Mouse (Mus musculus): ENCODE results near the gene Trp53rkb. TPM values are rescaled to one million over a fixed set of nuclear protein-coding genes. Genes with fewer than 3 reads are reported as not detected.

Trp53rkb gene
- polyA plus RNA-seq, 1 experiment, result 11.4 TPM

DNA sequence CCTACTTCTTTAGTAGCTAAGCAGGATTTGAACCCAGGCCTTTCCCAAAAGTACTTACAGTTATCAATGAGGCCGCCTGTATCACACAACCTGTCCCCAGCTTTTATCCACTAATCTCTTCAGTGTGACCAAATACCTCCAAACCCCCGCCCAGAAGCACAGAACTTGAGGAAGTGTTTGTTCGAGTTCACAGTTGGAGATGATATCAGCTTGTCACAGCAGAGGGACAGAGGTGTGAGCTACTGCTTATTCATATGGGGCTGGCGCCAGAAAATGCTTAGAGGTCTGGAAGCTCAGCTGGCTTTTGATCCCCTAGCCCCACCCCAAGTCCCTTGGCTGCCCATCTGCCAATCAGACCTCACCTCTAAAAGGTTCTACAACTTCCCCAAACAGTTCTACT is 38.1 kb upstream of the Trp53rkb start:
- no peaks in the 10 kb centered on the region for H3K27me3 ChIP-seq (ENCODE audit: control insufficient read depth, insufficient read depth, low read length)
- WGBS, result 39% methylated on average over 4 of the region's 4 CpGs
- TF ChIP-seq CTCF (IDR thresholded peaks at IDR 0.05; ENCODE audit: borderline replicate concordance, control insufficient read depth, extremely low read depth, insufficient read depth, low read length, poor library complexity) (no peak), POLR2A (IDR thresholded peaks at IDR 0.05; ENCODE audit: control insufficient read depth, extremely low read depth, insufficient read depth, low read length, poor library complexity) (no peak)

DNA sequence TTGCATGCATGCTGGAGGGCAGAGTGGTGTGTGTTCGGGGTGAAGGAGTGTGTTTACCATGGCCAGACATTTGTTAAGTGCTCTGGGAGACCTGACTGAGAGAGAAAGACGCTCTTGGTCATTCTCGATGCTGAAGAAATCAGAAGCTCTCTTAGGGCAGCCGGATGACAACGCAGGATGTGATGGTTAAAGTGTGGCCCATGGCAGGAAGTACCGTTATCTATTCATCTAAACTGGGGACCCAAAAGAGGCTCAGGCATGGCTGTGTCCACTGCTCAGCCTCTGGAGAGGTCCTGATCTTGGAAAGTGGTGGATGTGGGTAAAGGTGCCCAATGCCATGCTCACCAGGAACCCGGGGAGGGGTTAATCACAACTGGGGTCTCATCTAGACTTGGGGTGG is 37.6 kb upstream of the Trp53rkb start:
- no peak overlapping the region for H3K27ac ChIP-seq (ENCODE audit: control insufficient read depth, insufficient read depth, low read length)
- DNase-seq, result no peak
- 23% methylated on average over 7 of the region's 7 CpGs for WGBS
- no peaks in the 10 kb centered on the region for H3K36me3 ChIP-seq (ENCODE audit: control insufficient read depth, insufficient read depth, low read length)
- H3K4me3 ChIP-seq (ENCODE audit: control insufficient read depth, insufficient read depth, low read length), result no peak overlapping the region
- H3K4me1 ChIP-seq (replicated peaks; ENCODE audit: control insufficient read depth, insufficient read depth, low read length), result peaks cover 35% of the 10 kb centered on the region
- TF ChIP-seq POLR2A (IDR thresholded peaks at IDR 0.05; ENCODE audit: control insufficient read depth, extremely low read depth, insufficient read depth, low read length, poor library complexity) (no peak), CTCF (IDR thresholded peaks at IDR 0.05; ENCODE audit: borderline replicate concordance, control insufficient read depth, extremely low read depth, insufficient read depth, low read length, poor library complexity) (no peak)
- no peaks in the 10 kb centered on the region for H3K27me3 ChIP-seq (ENCODE audit: control insufficient read depth, insufficient read depth, low read length)

More for the DNA sequence above, 38.1 kb upstream of the Trp53rkb start:
- Histone ChIP-seq H3K4me3 (ENCODE audit: control insufficient read depth, insufficient read depth, low read length) (no peak overlapping the region), H3K36me3 (ENCODE audit: control insufficient read depth, insufficient read depth, low read length) (no peaks in the 10 kb centered on the region), H3K4me1 (replicated peaks; ENCODE audit: control insufficient read depth, insufficient read depth, low read length) (peaks cover 35% of the 10 kb centered on the region), H3K27ac (ENCODE audit: control insufficient read depth, insufficient read depth, low read length) (no peak overlapping the region)
- no peak for DNase-seq

DNA sequence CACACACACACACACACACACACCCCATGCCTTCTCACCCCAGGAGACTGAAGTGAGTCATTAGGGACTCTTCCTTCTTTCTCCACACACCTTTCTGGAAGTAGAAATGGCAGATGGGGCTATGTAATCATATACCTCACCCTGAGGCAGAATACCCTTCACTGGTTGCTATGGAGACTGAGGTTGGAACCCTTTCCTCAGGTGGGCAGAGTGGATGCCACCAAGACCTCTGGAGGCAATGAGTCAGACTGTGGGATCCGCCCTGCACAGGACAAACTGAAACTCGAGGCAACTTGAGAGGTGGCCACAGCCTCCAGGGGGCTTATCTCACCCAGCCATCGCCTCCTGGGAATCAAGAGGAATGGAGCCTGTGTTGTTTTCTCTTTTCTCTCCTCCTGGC is 34.4 kb upstream of the Trp53rkb start:
- DNase-seq, result no peak
- H3K27ac ChIP-seq (ENCODE audit: control insufficient read depth, insufficient read depth, low read length), result no peak overlapping the region
- H3K4me1 ChIP-seq (replicated peaks; ENCODE audit: control insufficient read depth, insufficient read depth, low read length), result peaks cover 32% of the 10 kb centered on the region
- TF ChIP-seq CTCF (IDR thresholded peaks at IDR 0.05; ENCODE audit: borderline replicate concordance, control insufficient read depth, extremely low read depth, insufficient read depth, low read length, poor library complexity) (no peak), POLR2A (IDR thresholded peaks at IDR 0.05; ENCODE audit: control insufficient read depth, extremely low read depth, insufficient read depth, low read length, poor library complexity) (no peak)
- H3K27me3 ChIP-seq (ENCODE audit: control insufficient read depth, insufficient read depth, low read length), result no peaks in the 10 kb centered on the region
- H3K4me3 ChIP-seq (ENCODE audit: control insufficient read depth, insufficient read depth, low read length), result no peak overlapping the region
- WGBS, result 56% methylated on average over 3 of the region's 3 CpGs
- H3K36me3 ChIP-seq (ENCODE audit: control insufficient read depth, insufficient read depth, low read length), result no peaks in the 10 kb centered on the region

DNA sequence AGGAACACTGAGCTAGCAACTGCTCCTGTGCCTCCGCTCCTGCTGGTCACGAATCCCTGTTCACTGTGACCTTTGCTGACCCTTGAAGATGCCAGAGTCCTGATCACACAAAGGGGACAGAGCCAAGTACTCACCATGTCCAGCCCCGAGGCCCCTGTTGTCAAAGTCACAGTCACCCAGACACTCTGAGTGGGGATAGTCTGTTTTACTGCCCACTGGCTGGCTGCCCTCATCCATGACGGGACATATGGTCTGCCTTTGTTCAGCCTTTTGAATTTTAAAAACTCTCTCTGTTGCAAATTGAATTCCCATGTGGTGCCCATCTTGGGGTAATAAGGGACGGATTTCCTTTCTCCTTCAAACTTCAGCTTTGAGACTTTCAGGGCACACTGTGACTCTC is 28.3 kb upstream of the Trp53rkb start:
- H3K27me3 ChIP-seq (ENCODE audit: control insufficient read depth, insufficient read depth, low read length), result no peaks in the 10 kb centered on the region
- H3K36me3 ChIP-seq (ENCODE audit: control insufficient read depth, insufficient read depth, low read length), result no peaks in the 10 kb centered on the region
- H3K4me3 ChIP-seq (ENCODE audit: control insufficient read depth, insufficient read depth, low read length), result no peak overlapping the region
- no peak for DNase-seq
- no peak for TF ChIP-seq POLR2A (IDR thresholded peaks at IDR 0.05; ENCODE audit: control insufficient read depth, extremely low read depth, insufficient read depth, low read length, poor library complexity)
- TF ChIP-seq CTCF (IDR thresholded peaks at IDR 0.05; ENCODE audit: borderline replicate concordance, control insufficient read depth, extremely low read depth, insufficient read depth, low read length, poor library complexity), result no peak
- H3K4me1 ChIP-seq (replicated peaks; ENCODE audit: control insufficient read depth, insufficient read depth, low read length), result no peaks in the 10 kb centered on the region
- WGBS, result 94% methylated on average over 5 of the region's 5 CpGs
- no peak overlapping the region for H3K27ac ChIP-seq (ENCODE audit: control insufficient read depth, insufficient read depth, low read length)

DNA sequence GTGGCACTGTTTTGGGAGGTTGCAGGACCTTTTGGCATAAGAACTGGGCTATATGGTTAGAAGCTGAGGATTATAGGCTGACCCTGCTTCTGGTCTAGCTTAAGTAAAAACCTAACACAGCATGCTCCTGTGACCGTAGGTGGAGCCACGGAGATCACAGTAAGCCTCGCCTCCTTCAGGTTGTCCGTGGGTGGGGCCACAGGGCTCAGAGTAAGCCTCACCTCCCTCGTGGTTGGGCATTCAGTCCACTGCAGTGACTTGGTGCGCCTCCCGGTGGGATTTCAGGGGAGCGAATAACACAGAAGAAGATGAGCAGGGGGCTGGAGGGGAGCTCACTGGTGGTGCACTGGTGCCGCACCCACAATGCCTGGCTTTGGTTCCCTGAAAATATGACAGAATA is 24.7 kb upstream of the Trp53rkb start:
- no peak for TF ChIP-seq CTCF (IDR thresholded peaks at IDR 0.05; ENCODE audit: borderline replicate concordance, control insufficient read depth, extremely low read depth, insufficient read depth, low read length, poor library complexity)
- TF ChIP-seq POLR2A (IDR thresholded peaks at IDR 0.05; ENCODE audit: control insufficient read depth, extremely low read depth, insufficient read depth, low read length, poor library complexity), result no peak
- Histone ChIP-seq H3K36me3 (ENCODE audit: control insufficient read depth, insufficient read depth, low read length) (no peaks in the 10 kb centered on the region), H3K27me3 (ENCODE audit: control insufficient read depth, insufficient read depth, low read length) (no peaks in the 10 kb centered on the region), H3K27ac (ENCODE audit: control insufficient read depth, insufficient read depth, low read length) (no peak overlapping the region), H3K4me1 (replicated peaks; ENCODE audit: control insufficient read depth, insufficient read depth, low read length) (peaks cover 2% of the 10 kb centered on the region), H3K4me3 (ENCODE audit: control insufficient read depth, insufficient read depth, low read length) (no peak overlapping the region)
- 88% methylated on average over 9 of the region's 9 CpGs for WGBS
- no peak for DNase-seq

DNA sequence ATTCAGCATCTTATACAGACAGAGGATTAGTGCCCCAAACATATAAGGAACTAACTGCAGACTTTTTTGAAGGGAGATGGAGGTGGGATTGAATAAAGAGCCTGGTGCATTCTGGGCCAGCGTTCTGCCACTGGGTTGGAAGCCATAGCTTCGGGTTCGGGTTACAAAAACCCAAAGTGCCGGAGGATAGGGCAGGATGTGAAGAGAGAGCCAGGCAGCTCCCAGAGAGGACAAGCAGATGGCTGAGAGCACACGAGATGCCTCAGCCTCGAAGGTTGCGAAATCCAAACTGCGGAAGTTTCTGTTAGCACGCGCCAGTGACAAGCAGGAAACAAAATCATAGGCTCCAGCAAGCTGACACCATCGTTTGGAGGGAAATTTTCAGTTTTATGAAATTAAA is 20.9 kb upstream of the Trp53rkb start:
- TF ChIP-seq POLR2A (IDR thresholded peaks at IDR 0.05; ENCODE audit: control insufficient read depth, extremely low read depth, insufficient read depth, low read length, poor library complexity) (no peak), CTCF (IDR thresholded peaks at IDR 0.05; ENCODE audit: borderline replicate concordance, control insufficient read depth, extremely low read depth, insufficient read depth, low read length, poor library complexity) (no peak)
- 17% methylated on average over 11 of the region's 11 CpGs for WGBS
- DNase-seq, result no peak
- no peak overlapping the region; the same call in 1 of the 2 replicates for H3K4me3 ChIP-seq (ENCODE audit: control insufficient read depth, insufficient read depth, low read length)
- H3K27me3 ChIP-seq (ENCODE audit: control insufficient read depth, insufficient read depth, low read length), result no peaks in the 10 kb centered on the region
- peaks cover 14% of the 10 kb centered on the region for H3K4me1 ChIP-seq (replicated peaks; ENCODE audit: control insufficient read depth, insufficient read depth, low read length)
- no peaks in the 10 kb centered on the region for H3K36me3 ChIP-seq (ENCODE audit: control insufficient read depth, insufficient read depth, low read length)
- H3K27ac ChIP-seq (ENCODE audit: control insufficient read depth, insufficient read depth, low read length), result no peak overlapping the region

DNA sequence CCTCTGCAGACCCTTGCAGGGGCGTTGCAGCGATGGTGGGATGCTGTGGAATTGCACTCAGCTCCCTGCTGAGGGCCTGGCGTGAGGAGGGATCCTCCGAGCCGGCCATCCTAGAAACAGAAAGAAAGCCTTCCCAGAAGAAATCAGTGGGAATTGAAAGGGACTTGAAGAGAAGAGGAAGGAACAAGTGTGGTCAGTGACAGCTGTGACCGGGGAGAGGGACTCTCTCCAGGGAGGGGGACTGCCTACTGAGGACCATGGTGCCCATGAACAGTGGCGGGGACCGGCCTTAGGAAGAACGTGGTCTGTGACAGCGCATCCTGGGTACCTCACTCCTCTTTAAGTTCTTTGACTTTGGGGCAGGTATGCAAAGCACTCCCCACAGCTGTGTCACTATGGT is 18.7 kb upstream of the Trp53rkb start:
- TF ChIP-seq POLR2A (IDR thresholded peaks at IDR 0.05; ENCODE audit: control insufficient read depth, extremely low read depth, insufficient read depth, low read length, poor library complexity) (no peak), CTCF (IDR thresholded peaks at IDR 0.05; ENCODE audit: borderline replicate concordance, control insufficient read depth, extremely low read depth, insufficient read depth, low read length, poor library complexity) (no peak)
- no peaks in the 10 kb centered on the region for H3K27me3 ChIP-seq (ENCODE audit: control insufficient read depth, insufficient read depth, low read length)
- no peak overlapping the region for H3K27ac ChIP-seq (ENCODE audit: control insufficient read depth, insufficient read depth, low read length)
- WGBS, result 85% methylated on average over 10 of the region's 10 CpGs
- no peak for DNase-seq
- peaks cover 14% of the 10 kb centered on the region for H3K4me1 ChIP-seq (replicated peaks; ENCODE audit: control insufficient read depth, insufficient read depth, low read length)
- no peak overlapping the region for H3K4me3 ChIP-seq (ENCODE audit: control insufficient read depth, insufficient read depth, low read length)
- no peaks in the 10 kb centered on the region for H3K36me3 ChIP-seq (ENCODE audit: control insufficient read depth, insufficient read depth, low read length)
